Mouse (Mus musculus) G1E (cell line): ENCODE measurements around the gene Atg9b. TPM values are rescaled to one million over a fixed set of nuclear protein-coding genes. Genes with fewer than 3 reads are reported as not detected.
A peak's percentile ranks its signal among the peaks of the same experiment; 100 is the strongest.

Experiments used
- ATAC-seq: 2 replicates; pipeline ENCODE4 v1.8.0; 2016; ENCODE audit warnings: mild to moderate bottlenecking; ENCODE audit not compliant: insufficient number of reproducible peaks, poor library complexity, low FRiP score, severe bottlenecking; ENCODE audit errors: extremely low read depth
- DNase-seq: peaks from one replicate; pipeline ENCODE4 v3.0.0; 2012; ENCODE audit warnings: low spot score
- H3K27me3 ChIP-seq: 2 replicates; pipeline ENCODE4 v1.6.1; 2012; ENCODE audit warnings: mild to moderate bottlenecking, low read length, inconsistent platforms; ENCODE audit not compliant: insufficient read depth
- H3K36me3 ChIP-seq: replicated peaks from 2 replicates; pipeline ENCODE3; 2012; ENCODE audit warnings: mild to moderate bottlenecking, inconsistent platforms
- H3K4me1 ChIP-seq: 2 replicates; pipeline ENCODE4 v1.6.1; 2012; ENCODE audit warnings: low read depth, low read length, inconsistent platforms, mixed read lengths; ENCODE audit not compliant: insufficient read depth
- H3K4me3 ChIP-seq: 2 replicates; pipeline ENCODE4 v1.5.1; 2012; ENCODE audit warnings: low read depth, mild to moderate bottlenecking, inconsistent platforms, low read length, moderate library complexity, mixed read lengths
- H3K9me3 ChIP-seq: replicated peaks from 2 replicates; pipeline ENCODE4 v1.6.1; 2012; ENCODE audit warnings: inconsistent platforms
- CTCF ChIP-seq: IDR thresholded peaks from 2 replicates; pipeline ENCODE4 v1.5.1; 2012; ENCODE audit warnings: low read depth, low read length, inconsistent platforms, mixed read lengths
- GATA1 ChIP-seq: IDR thresholded peaks from 2 replicates; pipeline ENCODE4 v1.6.1; 2012; ENCODE audit warnings: borderline replicate concordance, low read length, inconsistent platforms, mixed read lengths
- GATA2 ChIP-seq: IDR thresholded peaks from 2 replicates; pipeline ENCODE4 v1.6.1; 2012; ENCODE audit warnings: low read depth, low read length, inconsistent platforms, borderline replicate concordance
- POLR2AphosphoS5 ChIP-seq: IDR thresholded peaks from 2 replicates; pipeline ENCODE4 v1.6.1; 2012; ENCODE audit warnings: low read depth, low read length, inconsistent platforms; ENCODE audit not compliant: insufficient replicate concordance
- TAL1 ChIP-seq: conservative IDR thresholded peaks from 2 replicates; pipeline ENCODE4 v1.6.1; 2012; ENCODE audit warnings: low read depth, low read length, inconsistent platforms, mixed read lengths
- polyA plus RNA-seq: library from polyadenylated mRNA; stranded (reverse); fragments of >175 nt; gene quantifications from 2 replicates; pipeline ENCODE4 v1.2.3, GENCODE M21; 2012
- total RNA-seq, 2 experiments: library from RNA; stranded (forward) in 1 of 2; stranded (reverse) in 1 of 2; fragments of 200-1000 nt in 1 of 2; fragments of >200 nt in 1 of 2; fragmentation: Nextera tagmentation in 1 of 2; gene quantifications; 2 replicates each; pipeline ENCODE4 v1.2.3; 2014 to 2017

Atg9b gene
- not detected in 2 replicates for total RNA-seq (2014; fragmentation: Nextera tagmentation)
- total RNA-seq (2017), result 0.06 and 0.11 TPM in 2 replicates
- polyA plus RNA-seq, result 0.15 TPM in 2 replicates

GRCm38 (mm10) chr5:24391864-24392263 lies at the start of gene Atg9b:
TSS of gene Atg9b (minus strand) at chr5:24392143.
- DNase-seq (no peak), ATAC-seq (no peak)
- TF ChIP-seq POLR2AphosphoS5 (no peak), CTCF (no peak), GATA2 (no peak), TAL1 (no peak), GATA1 (no peak)
- peaks cover 13% of the 10 kb centered on the region for H3K9me3 ChIP-seq
- peaks cover 10% of the 10 kb centered on the region for H3K36me3 ChIP-seq
- H3K27me3 ChIP-seq, result peaks cover 15% of the 10 kb centered on the region
- H3K4me1 ChIP-seq, result peaks cover 70% of the 10 kb centered on the region
- H3K4me3 ChIP-seq, result no peak within 1 kb of the TSS

- peaks cover 45% of the 10 kb centered on the region for H3K4me1 ChIP-seq
- TF ChIP-seq CTCF, result no peak
- TF ChIP-seq GATA1, result no peak
- no peak for TF ChIP-seq TAL1
- no peak for TF ChIP-seq POLR2AphosphoS5
- TF ChIP-seq GATA2, result no peak
- DNase-seq (no peak), ATAC-seq (no peak)
- no peaks in the 10 kb centered on the region for H3K9me3 ChIP-seq
- no peaks in the 10 kb centered on the region for H3K27me3 ChIP-seq
- no peak overlapping the region for H3K4me3 ChIP-seq
- peaks cover 81% of the 10 kb centered on the region for H3K36me3 ChIP-seq
Observed at GRCm38 (mm10) chr5:24441187-24441586, 49.2 kb upstream of the Atg9b start.

GRCm38 (mm10) chr5:24433993-24434392 lies 42.0 kb upstream of the Atg9b start:
- Histone ChIP-seq H3K27me3 (no peaks in the 10 kb centered on the region), H3K9me3 (no peaks in the 10 kb centered on the region), H3K4me1 (no peaks in the 10 kb centered on the region), H3K36me3 (peaks cover 94% of the 10 kb centered on the region), H3K4me3 (no peak overlapping the region)
- DNase-seq (no peak), ATAC-seq (no peak)
- TF ChIP-seq GATA1, result no peak
- TF ChIP-seq GATA2, result no peak
- TF ChIP-seq POLR2AphosphoS5, result no peak
- no peak for TF ChIP-seq TAL1
- no peak for TF ChIP-seq CTCF

- H3K36me3 ChIP-seq, result peaks cover 62% of the 10 kb centered on the region
- H3K4me3 ChIP-seq, result peak overlapping the region; percentile 51; the same call in 1 of the 2 replicates
Observed at GRCm38 (mm10) chr5:24428596-24428995, 36.7 kb upstream of the Atg9b start.

GRCm38 (mm10) chr5:24427981-24428402 lies 36.0 kb upstream of the Atg9b start:
- Histone ChIP-seq H3K4me3 (peak overlapping the region; percentile 51; the same call in 1 of the 2 replicates), H3K36me3 (peaks cover 56% of the 10 kb centered on the region), H3K4me1 (peaks cover 50% of the 10 kb centered on the region), H3K27me3 (no peaks in the 10 kb centered on the region), H3K9me3 (no peaks in the 10 kb centered on the region)
- TF ChIP-seq TAL1, result no peak
- TF ChIP-seq GATA1, result no peak
- TF ChIP-seq GATA2, result no peak
- no peak for TF ChIP-seq POLR2AphosphoS5
- TF ChIP-seq CTCF, result no peak
- DNase-seq (peak; percentile 60), ATAC-seq (no peak)

More at GRCm38 (mm10) chr5:24428596-24428995, 36.7 kb upstream of the Atg9b start:
- no peak for TF ChIP-seq CTCF
- no peak for TF ChIP-seq TAL1
- no peak for TF ChIP-seq GATA1
- TF ChIP-seq GATA2, result no peak
- TF ChIP-seq POLR2AphosphoS5, result no peak
- Histone ChIP-seq H3K27me3 (no peaks in the 10 kb centered on the region), H3K4me1 (peaks cover 48% of the 10 kb centered on the region), H3K9me3 (no peaks in the 10 kb centered on the region)
- ATAC-seq (no peak), DNase-seq (no peak)

GRCm38 (mm10) chr5:24427285-24427633 lies 35.3 kb upstream of the Atg9b start:
- no peaks in the 10 kb centered on the region for H3K9me3 ChIP-seq
- TF ChIP-seq TAL1 (no peak), GATA1 (no peak), CTCF (no peak), GATA2 (no peak), POLR2AphosphoS5 (no peak)
- H3K4me1 ChIP-seq, result peaks cover 57% of the 10 kb centered on the region
- H3K4me3 ChIP-seq, result no peak overlapping the region; the same call in 1 of the 2 replicates
- H3K27me3 ChIP-seq, result no peaks in the 10 kb centered on the region
- no peak for DNase-seq
- peaks cover 49% of the 10 kb centered on the region for H3K36me3 ChIP-seq
- no peak for ATAC-seq
